Mouse (Mus musculus) frontal cortex, adult (tissue): ENCODE measurements at regions not wholly inside any gene's neighbourhood (a gene's known extent, or its start where the extent isn't known, plus 50 kb on each side); places are given as distances from the start of the nearest gene placed in this dataset.

ENCODE experiments used
- ATAC-seq: cut with Nextera tagmentation; 2 replicates; pipeline ENCODE4 v1.9.2; 2017; ENCODE audit warnings: mild to moderate bottlenecking, moderate library complexity, mixed read lengths; ENCODE audit not compliant: low TSS enrichment

- ATAC-seq, result peak; percentile 55
Measured at GRCm38 (mm10) chr2:80231891-80232290, 60.4 kb upstream of the Prdx6b start.

GRCm38 (mm10) chr2:80205074-80205727 is 75.9 kb upstream of the Pde1a start:
- no peak for ATAC-seq

GRCm38 (mm10) chr2:80203486-80203885 is 74.2 kb upstream of the Pde1a start:
- no peak for ATAC-seq

DNA sequence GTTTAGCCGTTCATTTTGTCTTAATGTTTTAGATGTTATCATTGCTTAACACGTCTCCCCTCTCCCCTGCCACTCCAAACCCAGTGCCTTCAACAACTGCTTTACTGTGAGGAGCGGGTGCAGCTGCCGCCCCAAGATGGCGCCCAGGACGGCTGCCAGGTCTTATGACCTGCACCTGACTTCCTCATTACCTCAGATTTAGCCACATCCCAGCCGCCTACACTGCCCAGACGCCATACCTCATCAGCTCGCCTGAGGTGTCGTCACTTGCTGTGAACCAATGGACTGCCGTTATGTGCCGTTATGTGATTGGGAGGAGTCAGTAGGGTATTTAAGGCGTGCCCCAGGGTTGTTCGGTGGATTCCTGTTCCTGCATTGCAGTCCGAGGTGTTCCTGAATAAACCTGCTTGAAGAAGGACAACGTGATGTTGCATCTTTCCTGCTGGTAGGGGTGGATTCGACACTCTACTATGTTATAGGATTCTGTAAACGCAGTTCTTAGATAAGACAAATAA is 66.7 kb upstream of the Pde1a start:
- ATAC-seq, result no peak

DNA sequence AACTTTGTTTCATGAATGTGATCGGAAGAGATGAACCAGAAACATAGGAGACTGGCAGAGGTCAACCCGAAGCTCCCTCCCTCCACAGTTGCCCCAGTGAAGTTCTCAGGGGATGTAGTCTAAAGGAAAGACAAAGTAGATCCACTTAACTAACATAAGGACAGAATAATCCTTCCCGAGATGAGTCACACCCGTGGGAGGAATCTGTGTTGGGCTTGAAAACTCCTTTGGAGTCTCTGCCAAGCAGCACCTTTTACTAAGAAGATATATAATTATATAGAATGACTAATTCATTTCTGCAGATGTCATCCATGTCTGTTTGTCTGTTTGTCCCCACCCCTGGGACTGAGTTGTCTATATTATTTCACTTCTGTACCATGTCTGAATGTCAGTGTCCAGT is 59.1 kb upstream of the Pde1a start:
- peak; percentile 89 for ATAC-seq

DNA sequence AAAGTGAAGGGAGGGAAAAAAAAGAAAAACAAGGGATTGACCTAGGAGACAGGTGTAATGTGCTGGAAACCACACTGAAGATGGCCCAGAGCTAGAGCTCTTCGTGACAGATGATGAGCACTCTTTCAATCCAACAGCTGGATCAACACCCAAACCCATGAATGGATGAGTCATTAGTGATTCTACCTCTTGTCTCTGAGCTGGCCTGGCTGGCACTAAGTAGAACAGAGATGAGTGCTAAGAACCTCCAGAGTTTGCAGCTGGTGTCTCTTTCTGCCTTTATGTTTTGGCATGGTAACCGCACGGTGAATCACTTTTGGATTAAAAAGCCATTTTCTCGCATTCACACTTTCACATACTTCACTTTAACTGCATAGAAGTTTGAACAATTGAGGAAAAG is 57.6 kb upstream of the Pde1a start:
- ATAC-seq, result peak; percentile 55
